Comparison of ENCODE assay signal across 14 mouse cellular contexts in genomic region chr3:144428514-144429431, GRCm38 (mm10).
DNase-seq lines count a peak whose midpoint lies in the region; ATAC-seq and TF ChIP-seq lines count a peak whose summit lies in the region.
"Had no signal": no experiment of that assay in that cellular context is flagged by ENCODE, and none has a peak within 500 bp of the region (broad histone marks: within the 10 kb centered on the region; RNA-seq: fewer than 3 reads in every experiment).

No protein-coding gene starts in this region.

- TF ChIP-seq CTCF in intestine, postnatal 0 days (IDR thresholded peaks at IDR 0.05; ENCODE audit: low read depth): no peak
- no peak for TF ChIP-seq CTCF in G1E (IDR thresholded peaks at IDR 0.05; ENCODE audit: low read depth, low read length)

- H3K27me3 ChIP-seq in intestine, embryonic 15.5 days (replicated peaks): no peaks in the 10 kb centered on the region
- H3K27me3 ChIP-seq in intestine, postnatal 0 days (replicated peaks; ENCODE audit: control insufficient read depth, insufficient read depth, low read length): no peaks in the 10 kb centered on the region
- no peaks in the 10 kb centered on the region for H3K27me3 ChIP-seq in G1E (ENCODE audit: insufficient read depth, low read length)
- H3K27me3 ChIP-seq in embryonic facial prominence, embryonic 13.5 days: no peaks in the 10 kb centered on the region
- H3K27me3 ChIP-seq in heart, embryonic 12.5 days (replicated peaks): no peaks in the 10 kb centered on the region
- H3K27me3 ChIP-seq: kidney, embryonic 15.5 days had no signal

- no peak overlapping the region for H3K9ac ChIP-seq in intestine, embryonic 15.5 days
- H3K9ac ChIP-seq in intestine, postnatal 0 days (ENCODE audit: low read depth, low read length): no peak overlapping the region
- H3K9ac ChIP-seq in embryonic facial prominence, embryonic 13.5 days: no peak overlapping the region
- H3K9ac ChIP-seq in heart, embryonic 12.5 days: no peak overlapping the region
- H3K9ac ChIP-seq: kidney, embryonic 15.5 days had no signal

- no peaks in the 10 kb centered on the region for H3K9me3 ChIP-seq in intestine, embryonic 15.5 days
- H3K9me3 ChIP-seq in intestine, postnatal 0 days (ENCODE audit: control insufficient read depth): no peaks in the 10 kb centered on the region
- no peaks in the 10 kb centered on the region for H3K9me3 ChIP-seq in G1E (replicated peaks)
- H3K9me3 ChIP-seq in embryonic facial prominence, embryonic 13.5 days: no peaks in the 10 kb centered on the region
- no peaks in the 10 kb centered on the region for H3K9me3 ChIP-seq in heart, embryonic 12.5 days (replicated peaks)
- H3K9me3 ChIP-seq: forebrain, embryonic 10.5 days; kidney, embryonic 15.5 days had no signal

- H3K4me3 ChIP-seq in intestine, embryonic 15.5 days (replicated peaks): no peak overlapping the region
- H3K4me3 ChIP-seq in intestine, postnatal 0 days (ENCODE audit: low read depth, low read length): no peak overlapping the region
- no peak overlapping the region for H3K4me3 ChIP-seq in G1E (ENCODE audit: low read depth, low read length)
- no peak overlapping the region for H3K4me3 ChIP-seq in embryonic facial prominence, embryonic 13.5 days
- H3K4me3 ChIP-seq in heart, embryonic 12.5 days: no peak overlapping the region
- H3K4me3 ChIP-seq: forebrain, embryonic 10.5 days; kidney, embryonic 15.5 days had no signal

- H3K4me1 ChIP-seq in intestine, embryonic 15.5 days (replicated peaks): no peaks in the 10 kb centered on the region
- H3K4me1 ChIP-seq in intestine, postnatal 0 days (replicated peaks; ENCODE audit: control insufficient read depth, insufficient read depth, low read length): no peaks in the 10 kb centered on the region
- H3K4me1 ChIP-seq in G1E (ENCODE audit: insufficient read depth, low read depth, low read length): peaks cover 24% of the 10 kb centered on the region
- peaks cover 13% of the 10 kb centered on the region for H3K4me1 ChIP-seq in embryonic facial prominence, embryonic 13.5 days
- no peaks in the 10 kb centered on the region for H3K4me1 ChIP-seq in heart, embryonic 12.5 days (replicated peaks)
- H3K4me1 ChIP-seq: kidney, embryonic 15.5 days had no signal

- H3K4me2 ChIP-seq in intestine, embryonic 15.5 days (replicated peaks): no peak overlapping the region
- H3K4me2 ChIP-seq in intestine, postnatal 0 days (replicated peaks; ENCODE audit: low read depth): no peak overlapping the region
- H3K4me2 ChIP-seq in embryonic facial prominence, embryonic 13.5 days: no peak overlapping the region
- H3K4me2 ChIP-seq in heart, embryonic 12.5 days: no peak overlapping the region
- H3K4me2 ChIP-seq: kidney, embryonic 15.5 days had no signal

- H3K27ac ChIP-seq in intestine, embryonic 15.5 days: no peak overlapping the region
- H3K27ac ChIP-seq in intestine, postnatal 0 days (ENCODE audit: low read depth, low read length): no peak overlapping the region
- H3K27ac ChIP-seq in embryonic facial prominence, embryonic 13.5 days: peak overlapping the region; percentile 30; the same call in 1 of the 2 replicates
- no peak overlapping the region for H3K27ac ChIP-seq in heart, embryonic 12.5 days (ENCODE audit: poor library complexity, severe bottlenecking)
- H3K27ac ChIP-seq: forebrain, embryonic 10.5 days; kidney, embryonic 15.5 days; macrophage had no signal

- WGBS in intestine, embryonic 15.5 days: 65% methylated on average over 8 of the region's 8 CpGs
- WGBS in intestine, postnatal 0 days: 66% methylated on average over 8 of the region's 8 CpGs
- 34% methylated on average over 8 of the region's 8 CpGs for WGBS in embryonic facial prominence, embryonic 13.5 days
- 70% methylated on average over 8 of the region's 8 CpGs for WGBS in heart, embryonic 12.5 days

- H3K36me3 ChIP-seq in intestine, embryonic 15.5 days: no peaks in the 10 kb centered on the region
- H3K36me3 ChIP-seq in intestine, postnatal 0 days (ENCODE audit: control insufficient read depth, insufficient read depth): no peaks in the 10 kb centered on the region; the same call in 1 of the 2 replicates
- peaks cover 50% of the 10 kb centered on the region for H3K36me3 ChIP-seq in G1E (replicated peaks)
- H3K36me3 ChIP-seq in embryonic facial prominence, embryonic 13.5 days: peaks cover 14% of the 10 kb centered on the region
- H3K36me3 ChIP-seq in heart, embryonic 12.5 days: peaks cover 7% of the 10 kb centered on the region; the same call in 1 of the 2 replicates
- H3K36me3 ChIP-seq: kidney, embryonic 15.5 days had no signal

- DNase-seq in G1E (ENCODE audit: low spot score): peak; percentile 11
- no peak for DNase-seq in testis, postnatal 14 days (ENCODE audit: low spot score)
- no peak for DNase-seq in right cerebral cortex, postnatal 25 days
- DNase-seq: adrenal gland, adult 2 months; heart, adult 18-20 months; layer of hippocampus, adult 9-11 months had no signal

- ATAC-seq in intestine, embryonic 15.5 days: peak; percentile 41; the same call in 1 of the 2 replicates
- no peak for ATAC-seq in intestine, postnatal 0 days
- peak; percentile 88 for ATAC-seq in G1E (ENCODE audit: extremely low read depth, insufficient number of reproducible peaks, low FRiP score, poor library complexity, severe bottlenecking)
- peak; percentile 34; the same call in 1 of the 2 replicates for ATAC-seq in embryonic facial prominence, embryonic 13.5 days (ENCODE audit: insufficient number of reproducible peaks, insufficient read depth, low FRiP score, low TSS enrichment, low read depth)
- peak; percentile 29; the same call in 1 of the 2 replicates for ATAC-seq in megakaryocyte progenitor cell, adult 5-6 weeks (replicated peaks; ENCODE audit: poor library complexity)
- ATAC-seq in heart, embryonic 12.5 days (ENCODE audit: insufficient number of reproducible peaks, low FRiP score): no peak

Comparison
In these comparisons a context has a peak if more than half of its experiments do, and no peak if none do; other contexts are left out.
1. ATAC-seq: peak in intestine, embryonic 15.5 days (single experiment), G1E (single experiment), embryonic facial prominence, embryonic 13.5 days (single experiment) and megakaryocyte progenitor cell, adult 5-6 weeks (single experiment); none in intestine, postnatal 0 days (single experiment) and heart, embryonic 12.5 days (single experiment).